Mouse (Mus musculus): ENCODE results near the gene Kpna6. TPM values are rescaled to one million over a fixed set of nuclear protein-coding genes. Genes with fewer than 3 reads are reported as not detected.
A peak's percentile ranks its signal among the peaks of the same experiment; 100 is the strongest.
"Not testable (repeated sequence)": the region's sequence is repeated elsewhere in the genome, so short reads cannot be mapped to it uniquely, and the experiment has no call there.

Gene Kpna6
- 16.4 and 17.9 TPM in 2 replicates for polyA plus RNA-seq (2015; fragmentation: Nextera tagmentation; extraction: Ambion mirVana)

DNA sequence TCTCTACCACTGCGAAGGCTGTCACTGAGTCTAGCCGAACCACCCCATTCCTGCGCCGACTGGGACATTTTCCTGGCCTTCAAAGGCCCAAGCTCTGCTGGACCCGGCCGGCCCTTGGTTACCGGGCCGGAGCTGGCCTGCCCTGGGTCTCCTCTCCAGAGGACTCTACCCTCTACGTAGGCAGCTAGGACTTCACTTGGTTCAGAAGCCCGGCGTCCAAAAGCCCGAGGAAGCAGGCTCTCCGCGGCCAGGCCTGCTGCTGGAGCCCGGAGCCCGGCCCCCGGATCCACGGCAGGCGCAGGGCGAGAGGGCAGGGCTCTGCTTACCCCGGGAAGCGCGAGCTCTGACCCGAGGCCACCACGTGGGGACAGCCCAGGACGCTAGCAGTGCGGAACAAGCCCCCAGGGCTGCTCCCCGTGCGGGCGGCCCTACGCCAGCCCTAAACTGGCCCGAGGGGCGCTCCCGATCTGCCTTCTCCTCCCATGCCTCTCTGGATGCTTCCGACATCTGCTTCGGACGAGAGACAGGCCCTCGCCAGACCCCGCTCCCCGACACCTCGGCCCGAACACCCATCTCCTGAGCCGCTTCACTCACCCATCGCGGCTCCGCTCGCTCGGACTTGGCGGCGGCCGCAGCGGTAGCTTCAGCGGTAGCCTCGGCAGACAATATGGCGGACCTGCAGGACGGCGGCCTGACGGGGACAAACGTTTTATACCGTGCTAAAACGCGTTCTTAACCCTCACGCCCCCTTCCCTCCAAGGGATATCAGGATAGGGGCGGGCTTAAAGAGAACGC lies at the start of gene Kpna6:
Kpna6 (minus strand) TSS at position 685 of the 795 bp plus-strand sequence.
- Histone ChIP-seq H3K4me2 (ENCODE audit: low read length) (peak within 1 kb of the TSS; percentile 99), H3K4me3 (replicated peaks; ENCODE audit: low read length) (peak within 1 kb of the TSS; percentile 96), H3K36me3 (ENCODE audit: control insufficient read depth, insufficient read depth) (peaks cover 9% of the 10 kb centered on the region; the same call in 1 of the 2 replicates), H3K9me3 (ENCODE audit: control insufficient read depth, low read length) (no peaks in the 10 kb centered on the region), H3K27me3 (replicated peaks; ENCODE audit: control insufficient read depth, insufficient read depth, low read length) (no peaks in the 10 kb centered on the region), H3K27ac (ENCODE audit: low read length) (peak within 1 kb of the TSS; percentile 75), H3K4me1 (replicated peaks; ENCODE audit: control insufficient read depth, insufficient read depth, low read length) (peaks cover 17% of the 10 kb centered on the region), H3K9ac (replicated peaks; ENCODE audit: low read depth, low read length) (peak within 1 kb of the TSS; percentile 85)
- ATAC-seq = peak; percentile 92
- WGBS = under 1% methylated on average over 63 of the region's 65 CpGs

DNA sequence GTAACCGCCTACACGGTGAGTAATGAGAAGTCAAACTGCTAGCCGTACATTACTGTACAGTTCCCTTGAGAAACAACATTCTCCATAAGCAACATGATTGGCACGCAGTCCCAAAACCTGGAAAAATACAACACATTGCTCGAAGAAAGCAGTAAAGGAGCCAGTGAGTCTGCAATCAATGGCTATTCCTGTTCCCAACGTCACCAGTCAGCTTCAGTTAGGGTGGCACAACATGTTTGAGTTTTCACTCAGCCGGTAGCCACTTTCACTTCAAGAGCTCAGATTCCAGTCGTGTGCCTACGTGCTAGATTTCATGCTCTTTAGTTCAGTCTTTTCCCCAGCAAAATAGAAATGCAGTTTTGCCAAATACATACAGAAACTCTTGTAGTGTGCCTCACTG lies 43.7 kb upstream of the Kpna6 start:
- Histone ChIP-seq H3K9me3 (ENCODE audit: control insufficient read depth, low read length) (no peaks in the 10 kb centered on the region), H3K4me3 (replicated peaks; ENCODE audit: low read length) (no peak overlapping the region), H3K4me1 (replicated peaks; ENCODE audit: control insufficient read depth, insufficient read depth, low read length) (no peaks in the 10 kb centered on the region), H3K36me3 (ENCODE audit: control insufficient read depth, insufficient read depth) (peaks cover 55% of the 10 kb centered on the region), H3K27me3 (replicated peaks; ENCODE audit: control insufficient read depth, insufficient read depth, low read length) (no peaks in the 10 kb centered on the region), H3K9ac (replicated peaks; ENCODE audit: low read depth, low read length) (no peak overlapping the region), H3K4me2 (ENCODE audit: low read length) (no peak overlapping the region), H3K27ac (ENCODE audit: low read length) (no peak overlapping the region)
- 93% methylated on average over 9 of the region's 9 CpGs for WGBS
- ATAC-seq = no peak

- H3K9ac ChIP-seq (replicated peaks; ENCODE audit: low read depth, low read length) = no peak overlapping the region
- H3K4me2 ChIP-seq (ENCODE audit: low read length) = no peak overlapping the region
- peak overlapping the region; percentile 56 for H3K27ac ChIP-seq (ENCODE audit: low read length)
- no peak overlapping the region for H3K4me3 ChIP-seq (replicated peaks; ENCODE audit: low read length)
- peaks cover 43% of the 10 kb centered on the region for H3K36me3 ChIP-seq (ENCODE audit: control insufficient read depth, insufficient read depth)
- ATAC-seq = peak; percentile 81
- WGBS = 59% methylated on average over 8 of the region's 8 CpGs
- no peaks in the 10 kb centered on the region for H3K27me3 ChIP-seq (replicated peaks; ENCODE audit: control insufficient read depth, insufficient read depth, low read length)
- no peaks in the 10 kb centered on the region for H3K9me3 ChIP-seq (ENCODE audit: control insufficient read depth, low read length)
- peaks cover 18% of the 10 kb centered on the region for H3K4me1 ChIP-seq (replicated peaks; ENCODE audit: control insufficient read depth, insufficient read depth, low read length)
Observed at GRCm38 (mm10) chr4:129709486-129710129, 37.0 kb upstream of the Kpna6 start.

- WGBS = 19% methylated on average over 3 of the region's 3 CpGs
- Histone ChIP-seq H3K36me3 (ENCODE audit: control insufficient read depth, insufficient read depth) (peaks cover 39% of the 10 kb centered on the region), H3K9ac (replicated peaks; ENCODE audit: low read depth, low read length) (no peak overlapping the region), H3K9me3 (ENCODE audit: control insufficient read depth, low read length) (no peaks in the 10 kb centered on the region), H3K27ac (ENCODE audit: low read length) (0 out of 2 replicates have a peak overlapping the region, but pooled peaks have one; percentile 26), H3K4me2 (ENCODE audit: low read length) (no peak overlapping the region), H3K27me3 (replicated peaks; ENCODE audit: control insufficient read depth, insufficient read depth, low read length) (no peaks in the 10 kb centered on the region), H3K4me3 (replicated peaks; ENCODE audit: low read length) (no peak overlapping the region), H3K4me1 (replicated peaks; ENCODE audit: control insufficient read depth, insufficient read depth, low read length) (peaks cover 32% of the 10 kb centered on the region)
- no peak for ATAC-seq
Observed at GRCm38 (mm10) chr4:129706750-129707149, 34.2 kb upstream of the Kpna6 start.

DNA sequence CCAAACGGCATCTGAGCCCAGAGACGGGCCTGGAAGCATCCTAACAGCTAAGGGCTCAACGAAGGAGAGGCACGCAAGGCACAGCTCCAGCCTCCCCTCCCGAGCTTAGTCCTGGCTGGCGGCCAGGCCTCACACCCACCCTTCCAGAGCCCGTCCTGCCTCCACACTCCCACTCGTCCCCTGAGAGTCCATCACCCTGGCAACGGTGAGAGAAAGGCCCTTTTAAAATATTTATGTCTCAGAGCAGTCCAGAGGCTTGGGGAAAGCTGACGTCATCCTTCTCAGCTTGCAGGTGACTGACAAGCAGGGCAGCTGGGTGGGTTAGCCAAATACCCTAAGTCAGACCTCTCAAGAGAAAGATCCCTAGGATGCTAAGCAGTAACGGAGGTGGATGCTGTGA lies 29.9 kb upstream of the Kpna6 start:
- peaks cover 26% of the 10 kb centered on the region for H3K4me1 ChIP-seq (replicated peaks; ENCODE audit: control insufficient read depth, insufficient read depth, low read length)
- H3K4me3 ChIP-seq (replicated peaks; ENCODE audit: low read length) = no peak overlapping the region
- peak overlapping the region; percentile 20; the same call in 1 of the 2 replicates for H3K4me2 ChIP-seq (ENCODE audit: low read length)
- WGBS = 3% methylated on average over 11 of the region's 11 CpGs
- H3K27ac ChIP-seq (ENCODE audit: low read length) = peak overlapping the region; percentile 84
- H3K36me3 ChIP-seq (ENCODE audit: control insufficient read depth, insufficient read depth) = peaks cover 15% of the 10 kb centered on the region
- no peaks in the 10 kb centered on the region for H3K27me3 ChIP-seq (replicated peaks; ENCODE audit: control insufficient read depth, insufficient read depth, low read length)
- peak overlapping the region; percentile 50 for H3K9ac ChIP-seq (replicated peaks; ENCODE audit: low read depth, low read length)
- peak; percentile 82 for ATAC-seq
- H3K9me3 ChIP-seq (ENCODE audit: control insufficient read depth, low read length) = no peaks in the 10 kb centered on the region

DNA sequence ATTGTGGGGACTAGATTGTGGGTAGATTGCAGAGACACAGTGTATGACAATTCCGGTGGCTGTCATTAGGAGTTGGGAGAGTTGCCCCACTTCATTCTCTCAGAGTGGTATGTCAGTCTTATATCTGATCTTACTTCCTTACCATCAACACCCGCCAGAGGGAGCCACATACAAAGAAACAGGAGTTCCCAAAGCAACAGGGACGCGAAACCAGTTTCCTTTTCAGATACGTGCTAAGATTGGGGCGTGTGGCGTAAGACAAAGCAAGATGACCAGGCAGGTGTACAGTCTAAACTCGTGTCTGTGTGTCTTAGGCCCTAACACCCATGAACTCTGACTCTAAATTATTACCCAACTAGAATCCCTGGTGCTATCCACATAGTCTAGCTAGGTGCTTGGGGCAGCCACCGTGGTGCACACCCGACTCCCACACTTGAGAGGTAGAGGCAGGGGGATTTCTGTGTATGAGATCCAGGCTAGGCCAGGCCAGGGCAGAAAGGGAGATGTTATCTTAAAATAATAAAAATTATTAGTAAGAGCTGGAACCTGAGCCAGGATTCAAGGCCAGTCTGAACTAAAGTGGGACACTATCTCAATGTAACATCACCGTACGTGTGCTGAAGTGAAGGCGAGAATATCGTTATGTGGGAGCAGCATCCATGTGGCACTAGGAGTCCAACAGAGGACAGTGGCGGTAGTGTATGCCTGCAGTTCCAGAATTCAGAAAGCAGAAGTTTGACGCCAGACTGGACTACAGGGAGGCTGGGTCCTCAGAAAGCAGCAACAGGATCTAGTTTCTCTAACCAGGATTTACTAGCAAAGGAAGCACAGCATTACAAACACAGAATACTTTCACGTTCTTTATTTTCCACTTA lies 29.2 kb upstream of the Kpna6 start:
- WGBS = 35% methylated on average over 17 of the region's 17 CpGs
- Histone ChIP-seq H3K27me3 (replicated peaks; ENCODE audit: control insufficient read depth, insufficient read depth, low read length) (no peaks in the 10 kb centered on the region), H3K9ac (replicated peaks; ENCODE audit: low read depth, low read length) (peak overlapping the region; percentile 50), H3K9me3 (ENCODE audit: control insufficient read depth, low read length) (no peaks in the 10 kb centered on the region), H3K4me2 (ENCODE audit: low read length) (peak overlapping the region; percentile 20; the same call in 1 of the 2 replicates), H3K27ac (ENCODE audit: low read length) (peak overlapping the region; percentile 84), H3K4me3 (replicated peaks; ENCODE audit: low read length) (no peak overlapping the region), H3K4me1 (replicated peaks; ENCODE audit: control insufficient read depth, insufficient read depth, low read length) (peaks cover 30% of the 10 kb centered on the region), H3K36me3 (ENCODE audit: control insufficient read depth, insufficient read depth) (peaks cover 15% of the 10 kb centered on the region)
- peak; percentile 35 for ATAC-seq

DNA sequence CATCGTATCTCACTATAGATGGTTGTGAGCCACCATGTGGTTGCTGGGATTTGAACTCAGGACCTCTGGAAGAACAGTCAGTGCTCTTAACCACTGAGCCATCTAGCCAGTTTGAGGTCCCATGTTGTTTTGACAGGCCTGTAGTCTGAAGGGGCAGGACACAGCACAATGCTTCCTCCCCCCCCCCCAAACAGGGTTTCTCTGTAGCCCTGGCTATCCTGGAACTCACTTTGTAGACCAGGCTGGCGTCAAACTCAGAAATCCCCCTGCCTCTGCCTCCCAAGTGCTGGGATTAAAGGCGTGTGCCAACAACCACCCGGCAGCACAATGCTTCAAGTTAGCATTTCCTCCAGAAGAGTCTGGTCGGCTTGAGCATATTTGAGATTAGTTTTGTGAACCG lies 28.1 kb upstream of the Kpna6 start:
- 92% methylated on average over 6 of the region's 6 CpGs for WGBS
- not testable (repeated sequence) for H3K9me3 ChIP-seq (ENCODE audit: control insufficient read depth, low read length); H3K27me3 ChIP-seq (replicated peaks; ENCODE audit: control insufficient read depth, insufficient read depth, low read length); H3K9ac ChIP-seq (replicated peaks; ENCODE audit: low read depth, low read length); H3K4me3 ChIP-seq (replicated peaks; ENCODE audit: low read length); ATAC-seq; H3K4me2 ChIP-seq (ENCODE audit: low read length)
- peak overlapping the region; percentile 54 for H3K27ac ChIP-seq (ENCODE audit: low read length)
- peaks cover 12% of the 10 kb centered on the region for H3K36me3 ChIP-seq (ENCODE audit: control insufficient read depth, insufficient read depth)
- peaks cover 28% of the 10 kb centered on the region for H3K4me1 ChIP-seq (replicated peaks; ENCODE audit: control insufficient read depth, insufficient read depth, low read length)

GRCm38 (mm10) chr4:129700216-129700615 lies 27.6 kb upstream of the Kpna6 start:
- Histone ChIP-seq H3K9me3 (ENCODE audit: control insufficient read depth, low read length) (no peaks in the 10 kb centered on the region), H3K27ac (ENCODE audit: low read length) (no peak overlapping the region), H3K4me2 (ENCODE audit: low read length) (no peak overlapping the region), H3K27me3 (replicated peaks; ENCODE audit: control insufficient read depth, insufficient read depth, low read length) (no peaks in the 10 kb centered on the region), H3K9ac (replicated peaks; ENCODE audit: low read depth, low read length) (no peak overlapping the region), H3K4me3 (replicated peaks; ENCODE audit: low read length) (no peak overlapping the region), H3K4me1 (replicated peaks; ENCODE audit: control insufficient read depth, insufficient read depth, low read length) (peaks cover 32% of the 10 kb centered on the region), H3K36me3 (ENCODE audit: control insufficient read depth, insufficient read depth) (peaks cover 12% of the 10 kb centered on the region)
- 73% methylated on average over 1 of the region's 1 CpGs for WGBS
- ATAC-seq = no peak

DNA sequence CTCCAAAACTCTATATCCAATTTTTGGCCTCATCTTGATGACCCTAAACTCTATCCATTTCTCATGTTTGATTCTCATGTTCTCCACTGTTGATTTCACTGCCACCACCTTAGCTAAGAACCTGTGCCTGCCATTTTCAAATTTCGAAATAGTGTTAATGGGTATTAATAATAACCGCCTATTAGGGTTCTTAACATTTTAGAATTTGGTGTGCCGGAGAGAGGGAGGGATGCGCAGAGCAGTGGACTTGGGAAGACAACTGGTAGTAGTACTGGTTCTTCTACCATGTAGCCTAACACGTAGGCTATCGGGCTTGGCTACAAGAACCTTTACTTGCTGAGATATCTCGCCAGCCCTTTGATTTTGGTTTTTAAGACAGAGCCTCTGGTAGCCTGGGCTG lies 24.6 kb upstream of the Kpna6 start:
- ATAC-seq = no peak
- Histone ChIP-seq H3K27ac (ENCODE audit: low read length) (peak overlapping the region; percentile 96), H3K4me1 (replicated peaks; ENCODE audit: control insufficient read depth, insufficient read depth, low read length) (peaks cover 27% of the 10 kb centered on the region), H3K4me3 (replicated peaks; ENCODE audit: low read length) (peak overlapping the region; percentile 75), H3K36me3 (ENCODE audit: control insufficient read depth, insufficient read depth) (peaks cover 9% of the 10 kb centered on the region), H3K27me3 (replicated peaks; ENCODE audit: control insufficient read depth, insufficient read depth, low read length) (no peaks in the 10 kb centered on the region), H3K9ac (replicated peaks; ENCODE audit: low read depth, low read length) (peak overlapping the region; percentile 86), H3K4me2 (ENCODE audit: low read length) (peak overlapping the region; percentile 63), H3K9me3 (ENCODE audit: control insufficient read depth, low read length) (no peaks in the 10 kb centered on the region)
- WGBS = 83% methylated on average over 7 of the region's 7 CpGs

Data from forebrain, embryonic 16.5 days (tissue).